Mouse (Mus musculus): ENCODE data around the gene Rab44.

- TF ChIP-seq CTCF (IDR thresholded peaks at IDR 0.05; ENCODE audit: low read depth, low read length) (no peak), EP300 (IDR thresholded peaks at IDR 0.05; ENCODE audit: insufficient read depth, low read depth, low read length) (no peak), POLR2A (IDR thresholded peaks at IDR 0.05; ENCODE audit: insufficient read depth, low read length) (peak; percentile 25)
Measured at GRCm38 (mm10) chr17:29188989-29189388, 75.0 kb downstream of the Rab44 start.

Measured in ES-Bruce4 (cell line).